Mouse (Mus musculus): ENCODE measurements around the gene Stag2. TPM values are rescaled to one million over a fixed set of nuclear protein-coding genes. Genes with fewer than 3 reads are reported as not detected.

The Stag2 gene
- polyA plus RNA-seq (2015; fragmentation: Nextera tagmentation; extraction: Ambion mirVana) = 30.3 and 36.9 TPM in 2 replicates

DNA sequence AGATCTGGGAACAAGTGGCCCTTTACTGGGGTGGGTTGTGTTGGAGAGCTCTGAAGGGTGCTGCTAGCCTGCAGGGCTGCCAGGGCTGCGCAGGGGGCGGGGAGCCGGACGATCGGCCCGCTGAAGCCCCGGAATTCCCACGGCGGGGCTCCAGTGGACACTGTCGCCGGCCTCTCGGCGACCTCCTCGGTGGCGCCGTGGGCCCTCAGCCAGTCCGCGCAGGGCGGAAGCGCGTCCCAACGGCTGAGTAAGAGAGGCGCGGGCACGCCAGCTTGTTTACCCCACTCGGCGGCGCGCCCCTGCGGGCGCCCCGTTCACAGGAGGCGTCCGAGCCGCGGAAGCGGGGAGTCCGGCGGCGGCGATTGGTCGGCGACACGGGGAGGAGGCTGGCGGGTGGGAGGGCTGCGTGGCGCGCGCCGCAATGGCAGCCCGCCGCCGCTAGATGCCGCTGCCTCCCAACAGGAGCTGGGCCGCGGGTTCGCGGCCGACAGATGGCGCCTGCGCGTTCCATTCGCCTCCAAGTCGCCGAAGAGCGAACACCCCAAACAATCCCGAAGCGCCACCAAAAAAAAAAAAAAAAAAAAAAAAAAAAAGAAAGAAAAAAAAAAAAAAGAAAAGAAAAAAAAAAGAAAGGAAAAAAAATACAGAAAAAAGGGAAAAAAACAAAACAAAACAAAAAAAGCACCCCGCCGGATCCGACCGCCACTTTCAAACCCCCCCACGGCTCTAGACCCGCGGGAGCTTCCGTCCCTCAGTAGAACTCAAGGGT lies at the start of gene Stag2:
Gene Stag2 (plus strand): TSS at position 530 of the 769 bp plus-strand sequence.
- peak; percentile 79 for ATAC-seq
- Histone ChIP-seq H3K4me2 (ENCODE audit: low read length) (peak within 1 kb of the TSS; percentile 54), H3K9ac (replicated peaks; ENCODE audit: low read depth, low read length) (peak within 1 kb of the TSS; percentile 88), H3K27ac (ENCODE audit: low read length) (peak within 1 kb of the TSS; percentile 99), H3K27me3 (replicated peaks; ENCODE audit: control insufficient read depth, insufficient read depth, low read length) (no peaks in the 10 kb centered on the region), H3K9me3 (ENCODE audit: control insufficient read depth, low read length) (no peaks in the 10 kb centered on the region), H3K36me3 (ENCODE audit: control insufficient read depth, insufficient read depth) (no peaks in the 10 kb centered on the region), H3K4me1 (replicated peaks; ENCODE audit: control insufficient read depth, insufficient read depth, low read length) (peaks cover 4% of the 10 kb centered on the region; the same call in 1 of the 2 replicates), H3K4me3 (replicated peaks; ENCODE audit: low read length) (peak within 1 kb of the TSS; percentile 61)
- WGBS = 13% methylated on average over 42 of the region's 76 CpGs

DNA sequence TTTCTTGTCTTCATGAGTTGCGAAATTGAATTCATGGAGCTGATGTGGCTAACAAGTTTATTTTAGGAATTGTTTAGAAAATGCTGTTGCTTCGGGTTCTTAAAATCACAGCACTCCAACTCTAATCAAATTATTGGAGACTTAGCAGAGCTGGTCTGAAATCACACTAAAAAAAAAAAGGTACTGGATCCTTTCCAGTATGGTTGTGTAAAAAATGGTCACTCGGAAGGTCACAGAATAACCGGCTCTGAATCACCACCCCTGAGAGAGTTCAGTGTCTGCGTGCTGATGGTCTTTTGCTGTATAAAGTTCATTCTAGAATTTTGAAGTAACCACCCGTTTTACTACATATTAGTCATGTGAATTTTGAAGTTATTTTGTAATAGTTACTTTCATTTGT lies 42.0 kb upstream of the Stag2 start:
- H3K27me3 ChIP-seq (replicated peaks; ENCODE audit: control insufficient read depth, insufficient read depth, low read length) = no peaks in the 10 kb centered on the region
- no peak for ATAC-seq
- no peak overlapping the region for H3K4me2 ChIP-seq (ENCODE audit: low read length)
- H3K9me3 ChIP-seq (ENCODE audit: control insufficient read depth, low read length) = no peaks in the 10 kb centered on the region
- H3K9ac ChIP-seq (replicated peaks; ENCODE audit: low read depth, low read length) = no peak overlapping the region
- no peak overlapping the region for H3K4me3 ChIP-seq (replicated peaks; ENCODE audit: low read length)
- WGBS = 88% methylated on average over 6 of the region's 6 CpGs
- H3K27ac ChIP-seq (ENCODE audit: low read length) = no peak overlapping the region
- H3K4me1 ChIP-seq (replicated peaks; ENCODE audit: control insufficient read depth, insufficient read depth, low read length) = no peaks in the 10 kb centered on the region
- H3K36me3 ChIP-seq (ENCODE audit: control insufficient read depth, insufficient read depth) = peaks cover 4% of the 10 kb centered on the region; the same call in 1 of the 2 replicates

DNA sequence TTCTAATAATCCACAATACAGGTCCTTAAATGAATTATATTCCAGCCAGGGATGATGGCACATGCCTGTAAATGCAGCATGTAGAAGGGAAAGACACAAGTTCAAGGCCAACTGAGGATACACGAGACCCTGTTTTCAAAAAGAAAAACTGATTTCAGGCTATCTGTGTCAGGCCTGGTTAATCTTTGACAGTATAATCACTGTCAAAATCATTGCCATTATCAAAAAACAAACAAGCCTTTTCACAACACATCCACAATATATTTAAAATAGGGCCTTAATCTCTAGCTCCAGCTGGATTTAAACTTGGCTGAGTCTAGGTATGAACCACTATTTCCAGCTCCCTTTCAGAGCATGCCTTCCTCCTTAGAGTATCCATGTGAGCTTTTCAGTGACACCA lies 38.5 kb upstream of the Stag2 start:
- Histone ChIP-seq H3K4me3 (replicated peaks; ENCODE audit: low read length) (no peak overlapping the region), H3K27me3 (replicated peaks; ENCODE audit: control insufficient read depth, insufficient read depth, low read length) (no peaks in the 10 kb centered on the region), H3K9ac (replicated peaks; ENCODE audit: low read depth, low read length) (no peak overlapping the region), H3K9me3 (ENCODE audit: control insufficient read depth, low read length) (no peaks in the 10 kb centered on the region), H3K27ac (ENCODE audit: low read length) (no peak overlapping the region), H3K36me3 (ENCODE audit: control insufficient read depth, insufficient read depth) (peaks cover 4% of the 10 kb centered on the region; the same call in 1 of the 2 replicates), H3K4me2 (ENCODE audit: low read length) (no peak overlapping the region), H3K4me1 (replicated peaks; ENCODE audit: control insufficient read depth, insufficient read depth, low read length) (no peaks in the 10 kb centered on the region)
- ATAC-seq = no peak
- WGBS = 71% methylated on average over 1 of the region's 1 CpGs

DNA sequence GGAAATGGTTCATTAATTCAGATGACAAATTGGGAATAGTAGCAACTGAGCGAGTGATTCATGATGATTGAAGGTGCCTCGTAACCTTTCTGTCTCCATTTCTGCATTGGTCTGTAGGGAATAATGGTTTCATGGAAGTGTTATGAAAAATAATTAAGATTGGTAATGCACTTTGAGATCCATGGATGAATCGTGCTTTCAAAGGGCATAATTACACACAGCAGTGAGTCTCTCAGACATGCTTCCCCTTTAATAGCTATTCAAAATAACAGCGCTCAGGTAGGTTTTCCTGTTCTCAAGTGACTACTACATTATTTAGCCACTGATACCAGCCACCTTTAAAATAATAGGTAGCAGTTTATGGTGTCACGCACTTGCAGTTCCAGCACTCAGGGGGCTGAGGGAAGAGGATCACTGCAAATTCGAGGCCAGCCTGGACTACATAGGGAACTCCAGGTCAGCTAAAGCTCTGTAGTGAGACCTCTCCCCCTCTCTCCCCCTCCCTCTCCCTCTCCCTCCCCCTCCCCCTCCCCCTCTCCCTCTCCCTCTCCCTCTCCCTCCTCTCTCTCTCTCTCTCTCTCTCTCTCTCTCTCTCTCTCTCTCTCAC lies 29.6 kb upstream of the Stag2 start:
- Histone ChIP-seq H3K27ac (ENCODE audit: low read length) (no peak overlapping the region), H3K4me3 (replicated peaks; ENCODE audit: low read length) (no peak overlapping the region), H3K4me2 (ENCODE audit: low read length) (no peak overlapping the region), H3K36me3 (ENCODE audit: control insufficient read depth, insufficient read depth) (no peaks in the 10 kb centered on the region), H3K9me3 (ENCODE audit: control insufficient read depth, low read length) (no peaks in the 10 kb centered on the region), H3K4me1 (replicated peaks; ENCODE audit: control insufficient read depth, insufficient read depth, low read length) (no peaks in the 10 kb centered on the region), H3K9ac (replicated peaks; ENCODE audit: low read depth, low read length) (no peak overlapping the region), H3K27me3 (replicated peaks; ENCODE audit: control insufficient read depth, insufficient read depth, low read length) (no peaks in the 10 kb centered on the region)
- no peak for ATAC-seq
- 81% methylated on average over 6 of the region's 6 CpGs for whole genome bisulfite sequencing

DNA sequence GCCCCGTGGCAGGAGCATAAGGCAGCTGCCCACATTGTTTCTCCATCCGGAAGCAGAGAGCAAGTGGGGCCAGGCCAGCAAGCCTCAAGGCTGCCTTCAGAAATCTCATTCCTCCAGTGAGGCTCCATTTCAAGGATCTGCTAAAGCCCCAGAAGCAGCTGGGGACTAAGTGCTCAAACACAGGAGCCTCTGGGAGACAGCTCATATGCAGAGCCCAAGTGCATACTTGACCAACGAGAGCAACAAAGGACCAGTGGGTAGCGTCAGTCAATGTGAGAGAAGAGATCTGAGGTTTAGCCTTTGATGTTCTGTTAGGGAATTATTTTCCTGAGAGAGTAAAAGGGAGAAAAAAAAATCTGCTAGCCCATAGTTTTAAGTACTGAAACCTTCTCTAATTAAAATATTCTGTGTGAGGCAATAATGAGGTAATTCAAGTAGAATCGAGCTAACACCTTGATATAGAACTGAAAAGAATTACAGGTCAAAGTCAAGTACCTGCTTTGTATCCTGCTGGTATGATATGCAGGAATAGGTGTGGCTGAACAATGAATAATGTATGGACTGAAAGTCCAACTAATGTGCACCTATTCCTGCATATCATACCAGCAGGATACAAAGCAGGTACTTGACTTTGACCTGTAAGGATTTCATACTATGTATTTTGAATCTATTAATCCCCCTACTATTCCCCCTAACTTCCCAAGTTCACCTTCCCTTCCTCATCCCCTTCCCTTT lies 24.0 kb upstream of the Stag2 start:
- ATAC-seq = no peak
- H3K9ac ChIP-seq (replicated peaks; ENCODE audit: low read depth, low read length) = no peak overlapping the region
- no peaks in the 10 kb centered on the region for H3K27me3 ChIP-seq (replicated peaks; ENCODE audit: control insufficient read depth, insufficient read depth, low read length)
- no peaks in the 10 kb centered on the region for H3K36me3 ChIP-seq (ENCODE audit: control insufficient read depth, insufficient read depth)
- no peak overlapping the region for H3K4me2 ChIP-seq (ENCODE audit: low read length)
- peaks cover 2% of the 10 kb centered on the region; the same call in 1 of the 2 replicates for H3K9me3 ChIP-seq (ENCODE audit: control insufficient read depth, low read length)
- no peak overlapping the region for H3K4me3 ChIP-seq (replicated peaks; ENCODE audit: low read length)
- H3K4me1 ChIP-seq (replicated peaks; ENCODE audit: control insufficient read depth, insufficient read depth, low read length) = no peaks in the 10 kb centered on the region
- no peak overlapping the region for H3K27ac ChIP-seq (ENCODE audit: low read length)
- WGBS = 64% methylated on average over 5 of the region's 5 CpGs

DNA sequence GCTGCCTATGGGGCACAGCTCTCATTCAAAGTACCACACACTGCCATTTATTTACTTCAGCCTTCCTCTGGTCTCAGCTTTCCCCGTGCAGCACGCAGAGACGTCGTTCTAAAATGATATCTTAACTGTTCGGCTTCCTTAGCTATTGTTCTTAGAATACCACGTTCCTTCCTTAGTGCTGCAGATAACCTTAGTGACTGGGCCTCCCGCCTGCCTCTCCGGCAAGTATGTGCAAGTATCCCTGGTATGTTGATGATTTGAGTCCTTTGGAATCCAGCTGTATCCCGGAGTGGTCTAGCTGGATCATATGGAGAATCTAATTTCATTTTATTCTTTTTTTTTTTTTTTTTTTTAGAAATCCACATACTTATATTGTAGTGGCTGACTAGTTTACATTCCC lies 9.2 kb upstream of the Stag2 start:
- Histone ChIP-seq H3K27ac (ENCODE audit: low read length) (no peak overlapping the region), H3K4me2 (ENCODE audit: low read length) (no peak overlapping the region), H3K9ac (replicated peaks; ENCODE audit: low read depth, low read length) (no peak overlapping the region), H3K9me3 (ENCODE audit: control insufficient read depth, low read length) (no peaks in the 10 kb centered on the region), H3K4me3 (replicated peaks; ENCODE audit: low read length) (no peak overlapping the region), H3K36me3 (ENCODE audit: control insufficient read depth, insufficient read depth) (no peaks in the 10 kb centered on the region), H3K4me1 (replicated peaks; ENCODE audit: control insufficient read depth, insufficient read depth, low read length) (no peaks in the 10 kb centered on the region), H3K27me3 (replicated peaks; ENCODE audit: control insufficient read depth, insufficient read depth, low read length) (no peaks in the 10 kb centered on the region)
- ATAC-seq = no peak
- WGBS = 69% methylated on average over 9 of the region's 9 CpGs

DNA sequence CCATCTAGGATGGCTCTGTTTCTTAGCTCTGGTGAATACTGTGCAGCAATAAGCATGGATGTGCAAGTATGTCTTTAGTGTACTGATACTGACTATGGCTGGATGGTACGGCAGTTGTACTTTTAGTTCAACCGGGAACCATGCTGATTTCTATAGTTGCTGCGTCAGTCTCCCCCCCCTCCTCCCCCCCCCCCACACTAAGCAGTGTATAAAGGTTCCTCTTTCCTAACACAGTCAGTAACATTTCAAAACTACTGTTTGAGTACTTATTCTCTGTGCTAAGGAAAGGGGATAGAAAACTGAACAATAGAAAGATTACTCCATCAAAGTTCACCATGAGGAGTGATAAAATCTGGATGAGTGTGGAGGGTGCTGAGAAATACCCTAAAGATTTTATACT lies 6.5 kb upstream of the Stag2 start:
- H3K4me2 ChIP-seq (ENCODE audit: low read length) = no peak overlapping the region
- no peak overlapping the region for H3K27ac ChIP-seq (ENCODE audit: low read length)
- no peaks in the 10 kb centered on the region for H3K9me3 ChIP-seq (ENCODE audit: control insufficient read depth, low read length)
- H3K9ac ChIP-seq (replicated peaks; ENCODE audit: low read depth, low read length) = no peak overlapping the region
- no peak overlapping the region for H3K4me3 ChIP-seq (replicated peaks; ENCODE audit: low read length)
- H3K36me3 ChIP-seq (ENCODE audit: control insufficient read depth, insufficient read depth) = no peaks in the 10 kb centered on the region
- WGBS = 70% methylated on average over 3 of the region's 3 CpGs
- no peak for ATAC-seq
- no peaks in the 10 kb centered on the region for H3K27me3 ChIP-seq (replicated peaks; ENCODE audit: control insufficient read depth, insufficient read depth, low read length)
- no peaks in the 10 kb centered on the region for H3K4me1 ChIP-seq (replicated peaks; ENCODE audit: control insufficient read depth, insufficient read depth, low read length)

DNA sequence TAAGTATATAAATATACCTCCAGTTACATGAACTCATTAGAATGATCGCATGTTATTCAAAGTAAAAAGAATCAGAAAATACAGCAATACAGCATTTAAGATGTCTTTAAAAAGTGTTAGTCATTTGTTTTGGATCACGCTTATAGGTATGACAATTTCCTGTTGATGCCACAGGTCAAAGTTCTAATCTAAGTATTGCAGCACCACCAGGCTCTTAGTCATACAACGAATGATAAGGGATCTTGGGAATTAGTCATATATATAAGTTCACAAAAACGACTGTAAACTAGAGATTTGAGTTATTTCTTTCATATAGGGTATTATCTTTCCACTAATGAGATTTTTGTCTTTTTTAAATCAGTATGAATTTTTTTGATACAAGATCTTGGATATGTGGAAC lies 5.1 kb upstream of the Stag2 start:
- 91% methylated on average over 4 of the region's 4 CpGs for WGBS
- ATAC-seq = no peak
- Histone ChIP-seq H3K9ac (replicated peaks; ENCODE audit: low read depth, low read length) (no peak overlapping the region), H3K36me3 (ENCODE audit: control insufficient read depth, insufficient read depth) (no peaks in the 10 kb centered on the region), H3K9me3 (ENCODE audit: control insufficient read depth, low read length) (no peaks in the 10 kb centered on the region), H3K4me1 (replicated peaks; ENCODE audit: control insufficient read depth, insufficient read depth, low read length) (0 out of 2 replicates have a peak, but pooled peaks cover 2% of the 10 kb centered on the region), H3K4me3 (replicated peaks; ENCODE audit: low read length) (no peak overlapping the region), H3K4me2 (ENCODE audit: low read length) (no peak overlapping the region), H3K27ac (ENCODE audit: low read length) (no peak overlapping the region), H3K27me3 (replicated peaks; ENCODE audit: control insufficient read depth, insufficient read depth, low read length) (no peaks in the 10 kb centered on the region)

DNA sequence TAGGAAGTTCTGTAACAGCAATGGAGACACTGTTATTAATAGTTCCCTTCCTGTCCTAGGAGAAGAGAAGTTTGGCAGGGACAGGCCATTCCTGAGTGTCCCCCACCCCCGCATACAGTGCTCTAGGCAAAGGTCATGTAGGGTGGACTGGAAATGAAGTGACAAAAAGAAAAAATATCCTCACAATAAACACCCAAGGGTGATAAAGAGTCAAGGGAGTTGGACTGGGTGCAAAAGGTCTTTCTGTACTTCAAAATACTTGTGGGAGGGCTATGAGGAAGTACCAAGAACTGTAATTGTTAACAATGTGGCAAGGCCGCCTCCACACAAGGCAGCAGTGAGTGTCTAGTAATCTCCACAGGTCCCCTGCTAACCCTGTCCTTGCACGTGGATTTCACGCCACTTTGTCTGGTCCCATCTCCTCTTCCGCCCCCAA lies 1.1 kb upstream of the Stag2 start:
- 67% methylated on average over 5 of the region's 5 CpGs for WGBS
- Histone ChIP-seq H3K4me3 (replicated peaks; ENCODE audit: low read length) (no peak overlapping the region), H3K27me3 (replicated peaks; ENCODE audit: control insufficient read depth, insufficient read depth, low read length) (no peaks in the 10 kb centered on the region), H3K27ac (ENCODE audit: low read length) (no peak overlapping the region), H3K4me2 (ENCODE audit: low read length) (peak overlapping the region; percentile 51), H3K9ac (replicated peaks; ENCODE audit: low read depth, low read length) (no peak overlapping the region; the same call in 1 of the 2 replicates), H3K4me1 (replicated peaks; ENCODE audit: control insufficient read depth, insufficient read depth, low read length) (0 out of 2 replicates have a peak, but pooled peaks cover 2% of the 10 kb centered on the region), H3K9me3 (ENCODE audit: control insufficient read depth, low read length) (no peaks in the 10 kb centered on the region), H3K36me3 (ENCODE audit: control insufficient read depth, insufficient read depth) (no peaks in the 10 kb centered on the region)
- no peak for ATAC-seq

Measured in forebrain, embryonic 16.5 days (tissue).